ENCODE assay signal across 24 mouse cellular contexts in the genomic region with DNA sequence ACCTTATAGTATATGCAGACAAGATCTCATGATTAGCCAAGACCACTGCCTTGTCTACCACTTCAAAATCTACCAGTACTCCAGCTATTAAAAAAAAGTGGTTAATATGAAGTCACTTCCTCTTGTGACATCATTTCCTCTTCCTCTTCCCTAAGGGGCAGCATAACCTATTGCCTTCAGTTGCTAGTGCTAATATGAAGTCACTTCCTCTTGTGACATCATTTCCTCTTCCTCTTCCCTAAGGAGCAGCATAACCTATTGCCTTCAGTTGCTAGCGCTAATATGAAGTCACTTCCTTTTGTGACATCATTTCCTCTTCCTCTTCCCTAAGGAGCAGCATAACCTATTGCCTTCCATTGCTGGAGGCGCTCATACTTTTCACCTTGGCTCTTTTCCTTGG.
DNase-seq lines count a peak whose midpoint lies in the region; ATAC-seq and TF ChIP-seq lines count a peak whose summit lies in the region.
"Had no signal": no experiment of that assay in that cellular context is flagged by ENCODE, and none has a peak within 500 bp of the region (broad histone marks: within the 10 kb centered on the region; RNA-seq: fewer than 3 reads in every experiment).

No protein-coding gene starts in this region.

- TF ChIP-seq EP300 in MEL (IDR thresholded peaks at IDR 0.05; ENCODE audit: low read depth in 1 of 2, low read length in 2 of 2): no peak
- TF ChIP-seq EP300 in lung, postnatal 0 days (IDR thresholded peaks at IDR 0.05): no peak

- H3K9me3 ChIP-seq in MEL (replicated peaks; ENCODE audit: insufficient read depth, low read length): no peaks in the 10 kb centered on the region
- no peaks in the 10 kb centered on the region for H3K9me3 ChIP-seq in neural tube, embryonic 15.5 days (replicated peaks)
- no peaks in the 10 kb centered on the region for H3K9me3 ChIP-seq in lung, postnatal 0 days (ENCODE audit: low read length)
- H3K9me3 ChIP-seq: embryonic facial prominence, embryonic 12.5 days; embryonic facial prominence, embryonic 15.5 days; hindbrain, embryonic 13.5 days; intestine, embryonic 15.5 days had no signal

- no peak overlapping the region for H3K4me2 ChIP-seq in neural tube, embryonic 15.5 days
- H3K4me2 ChIP-seq in lung, postnatal 0 days (replicated peaks; ENCODE audit: low read depth, low read length): no peak overlapping the region
- H3K4me2 ChIP-seq: embryonic facial prominence, embryonic 12.5 days; embryonic facial prominence, embryonic 15.5 days; heart, embryonic 11.5 days; hindbrain, embryonic 13.5 days; intestine, embryonic 15.5 days had no signal

- TF ChIP-seq RAD21 in MEL (IDR thresholded peaks at IDR 0.05; ENCODE audit: low read depth, low read length): no peak

- H3K79me2 ChIP-seq in MEL (ENCODE audit: control insufficient read depth, insufficient read depth, low read length, poor library complexity): no peaks in the 10 kb centered on the region

- TF ChIP-seq POLR2A in MEL (IDR thresholded peaks at IDR 0.05; ENCODE audit: control insufficient read depth in 1 of 2, insufficient read depth in 1 of 2, low read depth in 1 of 2, low read length in 2 of 2, poor library complexity in 1 of 2): no peak

- peak; percentile 92 for ATAC-seq in granulocyte monocyte progenitor cell, adult 5-6 weeks (replicated peaks; ENCODE audit: poor library complexity, severe bottlenecking)
- ATAC-seq in megakaryocyte progenitor cell, adult 5-6 weeks (replicated peaks; ENCODE audit: poor library complexity): peak; percentile 81
- ATAC-seq in neural tube, embryonic 15.5 days (ENCODE audit: low FRiP score): no peak
- no peak for ATAC-seq in lung, postnatal 0 days
- ATAC-seq: forebrain, embryonic 14.5 days; forebrain, postnatal 0 days; hindbrain, embryonic 16.5 days; intestine, embryonic 15.5 days had no signal

- TF ChIP-seq CTCF in MEL (IDR thresholded peaks at IDR 0.05 in 2 of 3, conservative IDR thresholded peaks at IDR 0.05 in 1 of 3; ENCODE audit: control insufficient read depth in 1 of 3, insufficient read depth in 1 of 3, low read depth in 2 of 3, low read length in 3 of 3, poor library complexity in 1 of 3, severe bottlenecking in 1 of 3): no peak
- no peak for TF ChIP-seq CTCF in lung, postnatal 0 days (IDR thresholded peaks at IDR 0.05)

- H3K27ac ChIP-seq in MEL (ENCODE audit: control insufficient read depth, low read depth, low read length): no peak overlapping the region
- no peak overlapping the region for H3K27ac ChIP-seq in neural tube, embryonic 15.5 days (replicated peaks)
- no peak overlapping the region for H3K27ac ChIP-seq in lung, postnatal 0 days (ENCODE audit: low read length)
- H3K27ac ChIP-seq: embryonic facial prominence, embryonic 12.5 days; embryonic facial prominence, embryonic 15.5 days; gastrocnemius, adult 2 months; heart, adult 2 months; hindbrain, embryonic 10.5 days; hindbrain, embryonic 13.5 days; intestine, embryonic 15.5 days had no signal

- H3K27me3 ChIP-seq in MEL (ENCODE audit: control insufficient read depth in 1 of 2, insufficient read depth in 2 of 2, low read length in 2 of 2): peaks cover 0 to 2% of the 10 kb centered on the region in 2 experiments; a peak in 1 of 4 replicates
- no peaks in the 10 kb centered on the region for H3K27me3 ChIP-seq in splenic B cell, adult 2 months (ENCODE audit: control insufficient read depth, insufficient read depth, low read length, poor library complexity, severe bottlenecking)
- H3K27me3 ChIP-seq in neural tube, embryonic 15.5 days (replicated peaks): no peaks in the 10 kb centered on the region
- H3K27me3 ChIP-seq in lung, postnatal 0 days (replicated peaks; ENCODE audit: insufficient read depth, low read length): no peaks in the 10 kb centered on the region
- H3K27me3 ChIP-seq: embryonic facial prominence, embryonic 12.5 days; embryonic facial prominence, embryonic 15.5 days; hindbrain, embryonic 13.5 days; intestine, embryonic 15.5 days had no signal

- H3K4me3 ChIP-seq in MEL (ENCODE audit: control insufficient read depth in 1 of 2, insufficient read depth in 1 of 2, low read depth in 2 of 2, low read length in 2 of 2): no peak overlapping the region
- no peak overlapping the region for H3K4me3 ChIP-seq in neural tube, embryonic 15.5 days (replicated peaks)
- H3K4me3 ChIP-seq in lung, postnatal 0 days (ENCODE audit: low read depth, low read length): no peak overlapping the region
- H3K4me3 ChIP-seq: embryonic facial prominence, embryonic 12.5 days; embryonic facial prominence, embryonic 15.5 days; gastrocnemius, adult 2 months; heart, adult 2 months; hindbrain, embryonic 10.5 days; hindbrain, embryonic 13.5 days; intestine, embryonic 15.5 days had no signal

- no peaks in the 10 kb centered on the region for H3K36me3 ChIP-seq in MEL (ENCODE audit: control insufficient read depth in 1 of 2, insufficient read depth in 2 of 2, low read length in 2 of 2)
- H3K36me3 ChIP-seq in splenic B cell, adult 2 months (ENCODE audit: control insufficient read depth, insufficient read depth, low read length, poor library complexity, severe bottlenecking): no peaks in the 10 kb centered on the region
- no peaks in the 10 kb centered on the region for H3K36me3 ChIP-seq in neural tube, embryonic 15.5 days
- no peaks in the 10 kb centered on the region for H3K36me3 ChIP-seq in lung, postnatal 0 days (ENCODE audit: insufficient read depth, low read length)
- H3K36me3 ChIP-seq: embryonic facial prominence, embryonic 12.5 days; embryonic facial prominence, embryonic 15.5 days; hindbrain, embryonic 10.5 days; hindbrain, embryonic 13.5 days; intestine, embryonic 15.5 days had no signal

- DNase-seq in MEL (ENCODE audit: low read depth, low spot score): peak; percentile 26
- peak; percentile 49 for DNase-seq in splenic B cell, adult 2 months (ENCODE audit: low read depth, low spot score)
- no peak for DNase-seq in testis, postnatal 10 days (ENCODE audit: low spot score)
- DNase-seq in lung, postnatal 0 days (ENCODE audit: low spot score): no peak
- DNase-seq: adrenal gland, adult 2 months; adrenal gland, postnatal 25 days; cerebellum, adult 18-20 months; cerebellum, adult 9-10 months; cerebellum, postnatal 14 days; forebrain, postnatal 0 days; gastrocnemius, adult 2 months; gastrocnemius, postnatal 14 days; heart, adult 2 months had no signal

- 95% methylated on average over 2 of the region's 2 CpGs for WGBS in neural tube, embryonic 15.5 days
- 92% methylated on average over 2 of the region's 2 CpGs for WGBS in lung, postnatal 0 days

- no peaks in the 10 kb centered on the region for H3K4me1 ChIP-seq in MEL (ENCODE audit: control insufficient read depth in 1 of 2, insufficient read depth in 2 of 2, low read length in 2 of 2)
- H3K4me1 ChIP-seq in neural tube, embryonic 15.5 days: no peaks in the 10 kb centered on the region
- H3K4me1 ChIP-seq in lung, postnatal 0 days (ENCODE audit: insufficient read depth, low read depth, low read length): no peaks in the 10 kb centered on the region
- H3K4me1 ChIP-seq: embryonic facial prominence, embryonic 12.5 days; embryonic facial prominence, embryonic 15.5 days; hindbrain, embryonic 10.5 days; hindbrain, embryonic 13.5 days; intestine, embryonic 15.5 days had no signal

- no peak overlapping the region for H3K9ac ChIP-seq in MEL (ENCODE audit: control insufficient read depth, low read depth, low read length, poor library complexity, severe bottlenecking)
- no peak overlapping the region for H3K9ac ChIP-seq in neural tube, embryonic 15.5 days (replicated peaks)
- H3K9ac ChIP-seq in lung, postnatal 0 days (replicated peaks; ENCODE audit: low read depth): no peak overlapping the region
- H3K9ac ChIP-seq: embryonic facial prominence, embryonic 12.5 days; embryonic facial prominence, embryonic 15.5 days; forebrain, postnatal 0 days; hindbrain, embryonic 13.5 days; intestine, embryonic 15.5 days had no signal

TF ChIP-seq in MEL, 35 proteins besides CTCF, POLR2A, EP300 and RAD21:
- TF ChIP-seq USF1 (IDR thresholded peaks at IDR 0.05; ENCODE audit: low read depth, low read length): no peak
- no peak for TF ChIP-seq GABPA (IDR thresholded peaks at IDR 0.05; ENCODE audit: low read depth, low read length)
- TF ChIP-seq RCOR1 (IDR thresholded peaks at IDR 0.05; ENCODE audit: low read depth, low read length): no peak
- TF ChIP-seq HCFC1 (IDR thresholded peaks at IDR 0.05; ENCODE audit: low read depth, low read length): no peak
- no peak for TF ChIP-seq USF2 (IDR thresholded peaks at IDR 0.05; ENCODE audit: borderline replicate concordance in 1 of 2, insufficient read depth in 1 of 2, low read depth in 1 of 2, low read length in 2 of 2)
- TF ChIP-seq MAZ (IDR thresholded peaks at IDR 0.05; ENCODE audit: low read depth, low read length): no peak
- TF ChIP-seq ETS1 (IDR thresholded peaks at IDR 0.05; ENCODE audit: low read depth, low read length): no peak
- no peak for TF ChIP-seq MEF2A (IDR thresholded peaks at IDR 0.05; ENCODE audit: extremely low read depth, insufficient replicate concordance, low read depth, low read length, poor library complexity, severe bottlenecking)
- no peak for TF ChIP-seq BHLHE40 (IDR thresholded peaks at IDR 0.05; ENCODE audit: borderline replicate concordance, low read depth, low read length)
- no peak for TF ChIP-seq MXI1 (IDR thresholded peaks at IDR 0.05; ENCODE audit: low read depth, low read length)
- TF ChIP-seq MYC (IDR thresholded peaks at IDR 0.05; ENCODE audit: low read depth, low read length): no peak
- TF ChIP-seq POLR2AphosphoS2 (IDR thresholded peaks at IDR 0.05; ENCODE audit: low read length): no peak
- TF ChIP-seq NELFE (IDR thresholded peaks at IDR 0.05; ENCODE audit: low read depth, low read length): no peak
- no peak for TF ChIP-seq TCF12 (IDR thresholded peaks at IDR 0.05; ENCODE audit: low read depth, low read length)
- TF ChIP-seq MAFK (IDR thresholded peaks at IDR 0.05; ENCODE audit: borderline replicate concordance, low read depth, low read length): no peak
- no peak for TF ChIP-seq CHD2 (IDR thresholded peaks at IDR 0.05; ENCODE audit: low read length)

Comparison
In these comparisons a context has a peak if more than half of its experiments do, and no peak if none do; other contexts are left out.
1. DNase-seq: peak in MEL (single experiment) and splenic B cell, adult 2 months (single experiment); none in testis, postnatal 10 days (single experiment) and lung, postnatal 0 days (single experiment).
2. ATAC-seq: peak in granulocyte monocyte progenitor cell, adult 5-6 weeks (single experiment) and megakaryocyte progenitor cell, adult 5-6 weeks (single experiment); none in neural tube, embryonic 15.5 days (single experiment) and lung, postnatal 0 days (single experiment).